Mouse (Mus musculus): ENCODE data around the gene Hspa4. TPM values are rescaled to one million over a fixed set of nuclear protein-coding genes. Genes with fewer than 3 reads are reported as not detected.

Hspa4 gene
- total RNA-seq (2023) = 100 to 1,000 TPM in 1 of 2 experiments, 10 to 100 TPM in 1; 95.6 to 101 TPM

GRCm38 (mm10) chr11:53300330-53301166 is at the start of gene Hspa4:
Gene Hspa4, minus strand, starts transcription at chr11:53300457.

GRCm38 (mm10) chr11:53324512-53324968 is 24.3 kb upstream of the Hspa4 start, which contains the start of gene Zcchc10:
Gene Zcchc10, plus strand, starts transcription at chr11:53324679.

Other genes with a start within 250 kb of the Hspa4 start
- gene Zcchc10, start 24.2 kb upstream of the Hspa4 start, total RNA-seq (2023) = 10 to 100 TPM in 1 of 2 experiments, 1 to 10 TPM in 1; 6.7 to 11.1 TPM
- gene Aff4, start 50.4 kb upstream of the Hspa4 start, total RNA-seq (2023) = 100 to 1,000 TPM; 134 to 137 TPM
- gene Leap2, start 122.7 kb upstream of the Hspa4 start, total RNA-seq (2023) = not detected
- gene Uqcrq, start 130.4 kb upstream of the Hspa4 start, total RNA-seq (2023) = 100 to 1,000 TPM; 173 to 184 TPM
- gene Gdf9, start 130.6 kb upstream of the Hspa4 start, total RNA-seq (2023) = 1 to 10 TPM; 1.8 TPM
- not detected for gene Gm10447, start 156.7 kb upstream of the Hspa4 start, total RNA-seq (2023)
- gene Shroom1, start 156.7 kb upstream of the Hspa4 start, total RNA-seq (2023) = 1 to 10 TPM in 1 of 2 experiments, under 1 TPM in 1; 0.73 to 1.0 TPM
- not detected for gene Gm9837, start 170.0 kb upstream of the Hspa4 start, total RNA-seq (2023)
- not detected for gene Gm9945, start 179.7 kb upstream of the Hspa4 start, total RNA-seq (2023)
- gene Sowaha, start 179.8 kb upstream of the Hspa4 start, total RNA-seq (2023) = not detected
- 1 to 10 TPM; 6.7 to 7.5 TPM for gene Sept8, start 218.8 kb upstream of the Hspa4 start, total RNA-seq (2023)

All from monocyte, adult 59 days (primary cell).